Mouse (Mus musculus) monocyte, adult 5-6 weeks (primary cell): ENCODE data around the gene Ankzf1. TPM values are rescaled to one million over a fixed set of nuclear protein-coding genes. Genes with fewer than 3 reads are reported as not detected.

Experiments
- ATAC-seq: fragments of 153-309, 156-312 bp; replicated peaks from 2 replicates; pipeline ENCODE4 v1.8.0; 2017; ENCODE audit warnings: mild to moderate bottlenecking; ENCODE audit not compliant: low TSS enrichment, insufficient number of reproducible peaks, severe bottlenecking, poor library complexity, low FRiP score
- total RNA-seq: library from RNA; stranded (forward); fragments of 200-1000, 200-491, 200-594 nt; gene quantifications from 3 replicates; pipeline ENCODE4 v1.2.3, GENCODE M21; 2017

The Ankzf1 gene
- total RNA-seq, 1 experiment from 2014 or later, result 23.7 TPM

GRCm38 (mm10) chr1:75185495-75185894, 6.5 kb upstream of the Ankzf1 start:
- ATAC-seq, result no peak

- ATAC-seq, result no peak
These were observed 4.8 kb upstream of the Ankzf1 start for GRCm38 (mm10) chr1:75187126-75187525.

DNA sequence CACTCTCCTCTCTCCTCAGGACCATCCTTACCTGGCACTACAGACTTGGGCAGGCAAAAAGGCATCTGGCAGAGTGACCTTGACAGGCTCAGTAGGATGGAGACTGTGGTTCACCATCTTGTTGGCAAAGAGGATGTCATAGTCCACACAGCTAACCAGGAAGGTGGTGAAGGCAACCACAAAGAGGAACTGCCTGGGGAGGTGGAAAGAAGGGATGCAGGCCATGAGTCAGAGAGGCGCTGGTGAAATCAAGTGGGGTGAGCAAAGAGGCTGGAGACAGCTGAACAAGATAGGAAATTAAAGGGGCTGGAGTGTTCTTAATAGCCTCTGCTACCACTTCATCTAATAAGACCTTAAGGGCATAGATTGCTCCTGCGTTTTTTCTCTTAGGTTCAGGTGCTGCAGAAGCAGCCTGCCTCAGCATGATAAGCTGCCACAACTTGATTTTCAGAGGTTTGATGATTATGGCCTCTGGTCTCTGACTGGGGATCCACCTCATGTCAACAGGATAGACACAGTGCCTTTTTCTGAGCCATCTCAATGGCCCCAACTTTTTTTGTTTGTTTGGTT, 4.0 kb upstream of the Ankzf1 start:
- ATAC-seq, result peak; percentile 68

GRCm38 (mm10) chr1:75190577-75190976, 1.4 kb upstream of the Ankzf1 start:
- ATAC-seq, result no peak

GRCm38 (mm10) chr1:75191258-75191621, 711 bp upstream of the Ankzf1 start:
- no peak for ATAC-seq

- ATAC-seq, result peak; percentile 57; the same call in 1 of the 2 replicates
These were observed 501 bp downstream of the Ankzf1 start for GRCm38 (mm10) chr1:75192452-75192851.

DNA sequence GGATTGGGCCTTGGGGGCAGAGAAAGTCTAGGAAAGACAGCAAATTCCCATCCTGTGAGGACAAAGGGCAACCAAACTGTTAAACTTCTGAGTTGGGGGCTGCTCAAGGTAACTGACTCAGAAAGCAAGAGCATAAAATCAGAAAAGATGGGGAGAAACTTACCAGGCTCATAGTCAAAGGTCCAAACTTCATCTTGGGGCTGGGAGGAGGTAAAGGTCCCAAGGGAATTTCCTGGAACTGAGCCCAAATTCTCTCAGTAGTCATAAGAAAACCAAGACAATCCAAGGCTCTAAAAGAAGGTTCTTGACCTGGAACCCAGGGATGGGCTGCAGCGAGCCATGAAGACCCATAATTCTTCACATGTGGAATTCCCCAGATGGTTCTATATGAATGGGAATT, 9.3 kb downstream of the Ankzf1 start:
- ATAC-seq, result no peak

- ATAC-seq, result no peak
These were observed 17.2 kb downstream of the Ankzf1 start for GRCm38 (mm10) chr1:75208967-75209678.

GRCm38 (mm10) chr1:75210136-75211087, 18.5 kb downstream of the Ankzf1 start, which contains the start of the genes Glb1l and Stk16:
Gene Glb1l, minus strand, starts transcription at chr1:75210813.
Gene Stk16, plus strand, starts transcription at chr1:75210838.
- peak; percentile 90 for ATAC-seq

GRCm38 (mm10) chr1:75211141-75211708, 19.3 kb downstream of the Ankzf1 start:
- no peak for ATAC-seq

DNA sequence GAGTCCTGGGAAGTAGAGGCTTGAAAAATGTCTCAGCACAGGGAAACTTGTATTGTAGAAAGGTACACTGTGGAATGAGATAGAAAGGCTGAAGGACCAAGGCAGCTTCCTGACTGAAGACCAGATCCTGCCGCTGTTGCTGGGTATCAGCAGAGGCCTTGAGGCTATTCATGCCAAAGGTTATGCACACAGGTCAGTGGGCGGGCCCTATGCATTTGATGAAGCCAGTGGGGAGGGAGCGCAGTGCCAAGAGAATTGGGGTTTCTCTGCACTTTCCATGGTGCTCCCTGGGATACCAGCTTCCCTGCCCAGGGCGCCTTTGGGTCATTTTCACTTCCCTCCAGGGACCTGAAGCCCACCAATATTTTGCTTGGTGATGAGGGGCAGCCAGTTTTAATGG, 20.6 kb downstream of the Ankzf1 start:
- ATAC-seq, result no peak

GRCm38 (mm10) chr1:75213096-75213495, 21.1 kb downstream of the Ankzf1 start:
- peak; percentile 40 for ATAC-seq

- ATAC-seq, result no peak
These were observed 22.5 kb downstream of the Ankzf1 start for GRCm38 (mm10) chr1:75214442-75214841.

GRCm38 (mm10) chr1:75214886-75215285, 22.9 kb downstream of the Ankzf1 start:
- ATAC-seq, result no peak

DNA sequence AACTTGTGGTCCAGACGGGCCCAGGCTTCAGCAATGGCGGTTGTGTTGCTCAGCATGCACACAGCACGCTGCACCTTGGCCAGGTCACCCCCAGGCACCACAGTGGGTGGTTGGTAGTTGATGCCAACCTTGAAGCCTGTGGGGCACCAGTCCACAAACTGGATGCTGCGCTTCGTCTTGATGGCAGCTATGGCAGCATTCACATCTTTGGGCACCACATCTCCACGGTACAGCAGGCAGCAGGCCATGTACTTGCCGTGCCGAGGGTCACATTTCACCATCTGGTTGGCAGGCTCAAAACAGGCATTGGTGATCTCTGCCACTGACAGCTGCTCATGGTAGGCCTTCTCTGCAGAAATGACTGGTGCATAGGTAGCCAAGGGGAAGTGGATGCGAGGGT, 23.8 kb downstream of the Ankzf1 start:
- no peak for ATAC-seq

DNA sequence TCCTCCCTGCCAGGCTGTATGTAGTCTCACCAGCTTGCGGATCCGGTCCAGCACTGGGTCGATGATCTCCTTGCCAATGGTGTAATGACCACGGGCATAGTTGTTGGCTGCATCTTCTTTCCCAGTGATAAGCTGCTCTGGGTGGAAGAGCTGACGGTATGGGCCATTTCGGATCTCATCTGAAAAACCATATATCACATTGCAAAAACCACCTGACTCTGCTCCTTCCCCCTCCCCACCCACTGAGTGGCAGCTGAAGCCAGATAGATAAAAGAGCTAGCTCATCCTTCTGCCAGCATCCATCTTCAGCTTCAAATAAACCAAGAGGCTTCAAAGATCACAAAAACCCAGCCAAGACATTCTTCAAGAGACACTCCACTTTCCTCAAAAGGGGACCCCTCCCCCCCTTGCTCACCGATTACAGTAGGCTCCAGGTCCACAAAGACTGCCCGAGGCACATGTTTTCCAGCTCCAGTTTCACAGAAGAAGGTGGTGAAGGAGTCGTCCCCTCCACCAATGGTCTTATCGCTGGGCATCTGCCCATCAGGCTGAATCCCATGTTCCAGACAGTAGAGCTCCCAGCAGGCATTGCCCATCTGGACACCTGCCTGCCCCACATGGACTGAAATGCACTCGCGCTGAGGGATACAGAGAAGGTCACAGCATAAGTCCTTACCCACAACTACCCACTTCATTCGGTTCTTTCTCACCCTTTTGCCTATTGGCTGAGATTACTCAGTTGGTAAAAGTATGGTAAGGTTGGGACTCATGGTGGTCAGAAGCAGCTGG, 25.0 kb downstream of the Ankzf1 start:
- ATAC-seq, result no peak

DNA sequence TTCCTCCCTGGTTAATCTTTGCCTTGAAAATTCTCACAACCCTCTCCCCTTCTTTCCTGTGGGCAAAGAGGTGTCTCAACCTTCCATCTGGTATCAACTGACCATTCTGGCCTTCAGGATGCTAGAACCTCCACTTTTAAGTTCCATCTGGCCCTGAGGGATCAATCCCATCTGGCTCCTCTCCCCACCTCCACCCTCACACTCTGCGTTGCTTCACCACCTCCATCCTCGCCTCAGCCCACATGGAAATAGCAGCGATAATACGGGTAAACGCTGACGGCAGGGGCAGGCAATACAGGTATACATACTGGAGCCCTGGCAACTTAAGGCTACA, 25.9 kb downstream of the Ankzf1 start:
- ATAC-seq, result no peak

DNA sequence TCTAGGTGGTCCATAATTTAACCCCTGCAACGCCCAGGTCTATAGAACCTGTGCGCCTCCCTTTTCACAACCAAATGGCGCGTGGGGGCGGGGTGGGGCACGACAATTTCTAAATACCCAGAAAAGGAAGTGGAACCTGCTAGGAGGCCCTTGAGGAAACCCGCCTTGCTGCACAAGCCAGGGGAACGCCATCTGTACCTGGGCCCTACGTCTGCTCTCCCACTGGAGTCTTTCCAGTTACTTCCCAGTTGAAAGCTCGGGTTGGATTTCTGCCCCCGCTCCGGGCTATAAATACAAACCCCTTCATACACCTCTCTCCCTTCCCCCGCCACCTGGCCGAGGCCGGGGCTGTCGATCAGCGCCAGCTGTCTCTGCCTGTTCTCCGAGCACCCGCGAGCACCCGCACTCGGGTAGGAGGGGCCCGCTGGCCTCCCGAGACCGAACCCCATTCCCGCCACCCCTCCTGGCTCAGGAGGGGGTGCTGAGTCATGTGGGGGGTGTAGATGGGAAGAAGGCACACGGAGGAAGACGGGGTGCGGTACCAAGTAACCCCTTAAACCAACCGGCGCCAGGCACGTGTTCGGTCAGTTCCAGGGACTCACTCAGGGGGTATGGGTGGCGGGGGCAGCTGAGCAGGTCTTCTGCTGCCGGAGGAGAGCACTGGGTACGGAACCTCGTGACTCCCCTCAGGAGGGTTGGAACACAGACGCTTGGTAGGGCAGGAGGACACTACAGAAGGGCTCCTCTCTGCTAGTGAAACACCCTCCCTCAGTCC, 26.5 kb downstream of the Ankzf1 start:
- ATAC-seq, result peak; percentile 4; the same call in 1 of the 2 replicates
